Mouse (Mus musculus) left cerebral cortex, postnatal 36 days (tissue): ENCODE data around the gene Pde6c. TPM values are rescaled to one million over a fixed set of nuclear protein-coding genes. Genes with fewer than 3 reads are reported as not detected.

Source experiments
- DNase-seq, 2 experiments: peaks; one replicate each; pipeline ENCODE4 v3.0.0; 2021 to 2022; ENCODE audit warnings: low spot score in 2 of 2, mixed read lengths in 1 of 2
- intact Hi-C: fragments of 180-260 bp; cut with DNase I; formaldehyde crosslinking; loops from one replicate; pipeline ENCODE4 v1.15.1; 2025
- total RNA-seq, 2 experiments: library from RNA; stranded (reverse); gene quantifications; 2 replicates each; pipeline ENCODE4 v1.2.3; 2021

Gene Pde6c
- total RNA-seq, 2 experiments from 2014 or later, result 0.48 TPM; not detected in 1

DNA sequence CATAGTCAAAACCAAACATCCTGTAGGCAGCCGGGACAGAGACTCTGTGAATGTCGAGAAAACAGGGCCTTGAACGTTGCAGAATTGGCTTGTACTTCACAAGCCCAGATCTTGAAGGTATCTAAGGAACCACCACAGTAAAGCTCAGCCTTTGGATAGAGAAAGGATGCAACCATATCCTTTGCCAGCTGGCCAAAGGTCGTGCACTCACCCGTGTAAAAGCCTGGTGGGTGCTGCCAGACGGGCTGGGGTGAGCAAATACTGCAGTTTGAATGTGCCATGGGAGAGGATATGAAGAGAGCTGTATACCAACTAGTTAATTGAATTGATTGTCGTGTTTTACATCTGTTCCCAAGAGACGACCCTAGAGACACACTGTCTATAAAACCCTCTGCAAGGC, 99.5 kb downstream of the Pde6c start:
- intact Hi-C loops, result no loop called here
- DNase-seq, result no peak

GRCm38 (mm10) chr19:38232516-38232915, 99.9 kb downstream of the Pde6c start:
- intact Hi-C loops, result no loop called here
- no peak for DNase-seq

Other genes with a start within 250 kb of the Pde6c start
- gene Myof, start 89.2 kb upstream of the Pde6c start, total RNA-seq, result 1 to 10 TPM; 3.5 to 7.6 TPM
- gene Cep55, start 77.8 kb upstream of the Pde6c start, total RNA-seq, result under 1 TPM; 0.12 to 0.39 TPM
- not detected for gene Ffar4, start 35.7 kb upstream of the Pde6c start, total RNA-seq
- gene Rbp4, start 7.5 kb upstream of the Pde6c start, total RNA-seq, result 10 to 100 TPM; 19.1 to 33.0 TPM
- 10 to 100 TPM; 12.6 to 16.0 TPM for gene Fra10ac1, start 91.4 kb downstream of the Pde6c start, total RNA-seq
- 100 to 1,000 TPM; 135 to 144 TPM for gene Lgi1, start 131.8 kb downstream of the Pde6c start, total RNA-seq